Mouse (Mus musculus) liver, postnatal 0 days (tissue): ENCODE data around the gene Gde1.

Source experiments
- CTCF ChIP-seq: sonication (generic); IDR thresholded peaks from 2 replicates; pipeline ENCODE4 v1.5.1; 2016; ENCODE audit warnings: antibody characterized with exemption, low read depth
- EP300 ChIP-seq: IDR thresholded peaks from 2 replicates; pipeline ENCODE4 v1.6.1; 2016; ENCODE audit warnings: antibody characterized with exemption, low read depth, mild to moderate bottlenecking

DNA sequence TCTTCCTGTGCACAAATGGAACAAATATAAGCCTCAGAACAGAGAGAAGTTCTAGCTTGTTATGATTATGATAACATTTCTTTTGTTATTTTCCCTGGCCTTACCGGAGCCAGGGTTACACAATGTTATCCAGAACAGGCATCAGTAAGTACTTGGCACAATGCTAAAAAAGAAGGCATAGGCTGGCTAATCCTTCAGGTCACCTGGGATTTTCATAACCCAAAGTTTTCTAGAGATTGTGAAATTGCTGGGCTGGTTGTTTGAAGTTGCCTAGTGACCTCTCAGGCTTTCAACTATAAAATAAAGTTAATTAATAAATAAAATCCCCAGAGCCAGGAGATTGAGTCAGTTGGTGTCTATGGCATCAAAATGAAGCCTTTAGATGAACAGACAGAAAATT, 9.3 kb upstream of the Gde1 start:
- no peak for TF ChIP-seq EP300
- no peak for TF ChIP-seq CTCF
